Mouse (Mus musculus): ENCODE data around the gene Exoc4. TPM values are rescaled to one million over a fixed set of nuclear protein-coding genes. Genes with fewer than 3 reads are reported as not detected.

Gene Exoc4
- polyA plus RNA-seq, 1 experiment from 2014 or later = 11.7 TPM

DNA sequence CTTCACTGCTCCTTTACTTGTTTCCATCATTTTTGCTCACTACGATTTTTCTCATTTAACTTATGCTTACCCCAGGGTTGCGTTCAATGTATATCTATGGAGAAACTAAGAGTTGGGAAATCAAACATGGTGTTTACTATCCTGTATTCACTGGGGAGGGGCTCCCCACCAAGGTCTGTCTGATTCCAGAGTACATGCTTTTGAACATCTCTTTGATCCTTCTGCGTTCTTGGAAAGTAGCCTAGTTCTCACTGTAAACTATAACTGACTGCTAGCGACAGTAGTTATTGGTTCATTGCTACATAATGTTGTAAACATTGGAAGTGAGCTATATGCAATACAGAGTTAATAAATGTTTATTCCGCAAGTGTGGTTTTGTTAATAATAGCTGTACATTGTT is 460.5 kb downstream of the Exoc4 start:
- no peak for ATAC-seq
- Histone ChIP-seq H3K9ac (replicated peaks; ENCODE audit: low read depth) (no peak overlapping the region), H3K4me3 (ENCODE audit: low read depth, low read length) (no peak overlapping the region), H3K36me3 (ENCODE audit: insufficient read depth, low read length) (no peaks in the 10 kb centered on the region), H3K4me2 (replicated peaks; ENCODE audit: low read depth, low read length) (no peak overlapping the region), H3K9me3 (ENCODE audit: low read length) (no peaks in the 10 kb centered on the region), H3K27ac (ENCODE audit: low read length) (no peak overlapping the region), H3K27me3 (replicated peaks; ENCODE audit: insufficient read depth, low read length) (no peaks in the 10 kb centered on the region), H3K4me1 (ENCODE audit: insufficient read depth, low read depth, low read length) (no peaks in the 10 kb centered on the region)
- WGBS = 55% methylated on average over 5 of the region's 5 CpGs
- TF ChIP-seq EP300 (IDR thresholded peaks at IDR 0.05) (no peak), CTCF (IDR thresholded peaks at IDR 0.05) (no peak)
- DNase-seq (ENCODE audit: low spot score) = no peak

GRCm38 (mm10) chr6:33711742-33712141 is 462.9 kb downstream of the Exoc4 start:
- TF ChIP-seq EP300 (IDR thresholded peaks at IDR 0.05) (no peak), CTCF (IDR thresholded peaks at IDR 0.05) (no peak)
- Histone ChIP-seq H3K4me3 (ENCODE audit: low read depth, low read length) (no peak overlapping the region), H3K9me3 (ENCODE audit: low read length) (no peaks in the 10 kb centered on the region), H3K27me3 (replicated peaks; ENCODE audit: insufficient read depth, low read length) (no peaks in the 10 kb centered on the region), H3K36me3 (ENCODE audit: insufficient read depth, low read length) (no peaks in the 10 kb centered on the region), H3K4me2 (replicated peaks; ENCODE audit: low read depth, low read length) (no peak overlapping the region), H3K9ac (replicated peaks; ENCODE audit: low read depth) (no peak overlapping the region), H3K27ac (ENCODE audit: low read length) (no peak overlapping the region), H3K4me1 (ENCODE audit: insufficient read depth, low read depth, low read length) (no peaks in the 10 kb centered on the region)
- DNase-seq (ENCODE audit: low spot score) (no peak), ATAC-seq (no peak)
- WGBS = 78% methylated on average over 3 of the region's 3 CpGs

DNA sequence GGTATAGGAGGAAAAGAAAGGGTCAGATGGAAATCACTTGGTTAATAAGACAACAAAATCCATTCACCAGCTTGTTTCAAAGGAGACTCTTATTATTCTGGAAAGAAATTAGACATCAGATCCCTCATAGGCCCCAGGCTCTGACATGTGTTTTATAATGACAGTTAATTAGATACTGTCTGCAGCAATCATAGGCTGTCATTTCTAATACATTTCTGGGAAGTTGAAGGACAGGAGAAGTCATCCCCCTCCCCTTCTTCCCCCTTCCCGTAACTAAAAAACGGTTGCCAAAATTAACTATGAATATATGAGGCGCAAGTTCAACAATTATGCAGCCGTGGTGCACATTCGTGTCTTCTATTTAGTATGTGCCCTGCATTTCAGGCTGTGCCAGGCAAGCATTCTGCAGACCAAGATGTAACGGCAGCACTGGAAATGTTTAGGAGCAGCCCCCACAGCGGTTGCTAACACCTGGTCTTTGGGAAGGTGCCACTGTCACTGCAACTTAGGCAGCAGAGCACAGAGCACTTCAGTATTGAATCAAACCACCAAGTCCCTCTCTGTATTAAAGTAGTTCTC is 463.7 kb downstream of the Exoc4 start:
- DNase-seq (ENCODE audit: low spot score) (no peak), ATAC-seq (no peak)
- no peak for TF ChIP-seq CTCF (IDR thresholded peaks at IDR 0.05)
- no peak for TF ChIP-seq EP300 (IDR thresholded peaks at IDR 0.05)
- 72% methylated on average over 7 of the region's 7 CpGs for WGBS
- Histone ChIP-seq H3K9ac (replicated peaks; ENCODE audit: low read depth) (no peak overlapping the region), H3K9me3 (ENCODE audit: low read length) (no peaks in the 10 kb centered on the region), H3K4me3 (ENCODE audit: low read depth, low read length) (no peak overlapping the region), H3K4me2 (replicated peaks; ENCODE audit: low read depth, low read length) (no peak overlapping the region), H3K4me1 (ENCODE audit: insufficient read depth, low read depth, low read length) (no peaks in the 10 kb centered on the region), H3K27ac (ENCODE audit: low read length) (no peak overlapping the region), H3K36me3 (ENCODE audit: insufficient read depth, low read length) (no peaks in the 10 kb centered on the region), H3K27me3 (replicated peaks; ENCODE audit: insufficient read depth, low read length) (no peaks in the 10 kb centered on the region)

GRCm38 (mm10) chr6:33716254-33716965 is 467.5 kb downstream of the Exoc4 start:
- DNase-seq (ENCODE audit: low spot score) = no peak
- no peak overlapping the region for H3K4me2 ChIP-seq (replicated peaks; ENCODE audit: low read depth, low read length)
- no peaks in the 10 kb centered on the region for H3K4me1 ChIP-seq (ENCODE audit: insufficient read depth, low read depth, low read length)
- no peak for TF ChIP-seq CTCF (IDR thresholded peaks at IDR 0.05)
- TF ChIP-seq EP300 (IDR thresholded peaks at IDR 0.05) = no peak
- no peaks in the 10 kb centered on the region for H3K9me3 ChIP-seq (ENCODE audit: low read length)
- no peak overlapping the region for H3K4me3 ChIP-seq (ENCODE audit: low read depth, low read length)
- ATAC-seq = no peak
- WGBS = 64% methylated on average over 6 of the region's 6 CpGs
- no peaks in the 10 kb centered on the region for H3K27me3 ChIP-seq (replicated peaks; ENCODE audit: insufficient read depth, low read length)
- H3K36me3 ChIP-seq (ENCODE audit: insufficient read depth, low read length) = no peaks in the 10 kb centered on the region
- H3K27ac ChIP-seq (ENCODE audit: low read length) = no peak overlapping the region
- H3K9ac ChIP-seq (replicated peaks; ENCODE audit: low read depth) = no peak overlapping the region

DNA sequence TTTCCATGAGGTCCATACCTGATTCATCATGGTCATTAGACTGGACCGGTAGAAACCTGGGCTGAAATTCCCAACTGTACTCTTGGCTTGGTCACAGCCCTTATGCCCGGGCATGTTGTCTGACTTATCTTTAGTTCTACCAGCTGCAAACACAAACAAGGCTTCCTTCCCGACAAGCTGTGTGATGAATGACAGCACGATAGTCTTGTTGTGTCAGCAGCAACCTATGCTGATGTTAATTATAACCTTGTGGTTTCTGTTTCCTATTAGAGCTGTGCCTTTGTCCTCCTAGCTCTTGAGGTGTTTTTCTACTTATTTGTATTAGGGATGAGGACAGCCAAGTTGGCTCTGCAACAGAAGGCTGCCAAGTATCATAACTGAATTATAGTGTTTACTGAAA is 472.3 kb downstream of the Exoc4 start:
- 35% methylated on average over 4 of the region's 4 CpGs for WGBS
- DNase-seq (ENCODE audit: low spot score) (no peak), ATAC-seq (no peak)
- TF ChIP-seq EP300 (IDR thresholded peaks at IDR 0.05) = no peak
- TF ChIP-seq CTCF (IDR thresholded peaks at IDR 0.05) = no peak
- H3K9me3 ChIP-seq (ENCODE audit: low read length) = no peaks in the 10 kb centered on the region
- H3K36me3 ChIP-seq (ENCODE audit: insufficient read depth, low read length) = no peaks in the 10 kb centered on the region
- no peak overlapping the region for H3K4me3 ChIP-seq (ENCODE audit: low read depth, low read length)
- H3K4me2 ChIP-seq (replicated peaks; ENCODE audit: low read depth, low read length) = no peak overlapping the region
- no peaks in the 10 kb centered on the region for H3K4me1 ChIP-seq (ENCODE audit: insufficient read depth, low read depth, low read length)
- no peak overlapping the region for H3K9ac ChIP-seq (replicated peaks; ENCODE audit: low read depth)
- no peaks in the 10 kb centered on the region for H3K27me3 ChIP-seq (replicated peaks; ENCODE audit: insufficient read depth, low read length)
- no peak overlapping the region for H3K27ac ChIP-seq (ENCODE audit: low read length)

- Histone ChIP-seq H3K27ac (ENCODE audit: low read length) (no peak overlapping the region), H3K4me2 (replicated peaks; ENCODE audit: low read depth, low read length) (no peak overlapping the region), H3K4me3 (ENCODE audit: low read depth, low read length) (no peak overlapping the region), H3K4me1 (ENCODE audit: insufficient read depth, low read depth, low read length) (no peaks in the 10 kb centered on the region), H3K9me3 (ENCODE audit: low read length) (no peaks in the 10 kb centered on the region), H3K9ac (replicated peaks; ENCODE audit: low read depth) (no peak overlapping the region), H3K27me3 (replicated peaks; ENCODE audit: insufficient read depth, low read length) (no peaks in the 10 kb centered on the region), H3K36me3 (ENCODE audit: insufficient read depth, low read length) (no peaks in the 10 kb centered on the region)
- DNase-seq (ENCODE audit: low spot score) (no peak), ATAC-seq (no peak)
- 83% methylated on average over 2 of the region's 2 CpGs for WGBS
- TF ChIP-seq CTCF (IDR thresholded peaks at IDR 0.05) (no peak), EP300 (IDR thresholded peaks at IDR 0.05) (no peak)
Observed at GRCm38 (mm10) chr6:33722811-33723210, 473.9 kb downstream of the Exoc4 start.

All from lung, postnatal 0 days (tissue).